Mouse (Mus musculus) intestine, embryonic 16.5 days (tissue): Measurements from ENCODE around the gene Cgrrf1. TPM values are rescaled to one million over a fixed set of nuclear protein-coding genes. Genes with fewer than 3 reads are reported as not detected.

ENCODE experiments used
- ATAC-seq: fragments of 200-750 bp; cut with Nextera tagmentation; 2 replicates; pipeline ENCODE4 v1.8.0; 2017; ENCODE audit warnings: moderate TSS enrichment, moderate library complexity
- H3K27ac ChIP-seq: fragments of 300-500 bp; sonication (generic); 2 replicates; pipeline ENCODE4 v1.5.1; 2014; ENCODE audit warnings: mild to moderate bottlenecking, low read length
- H3K27me3 ChIP-seq: fragments of 300-500 bp; sonication (generic); replicated peaks from 2 replicates; pipeline ENCODE4 v1.6.1; 2014; ENCODE audit warnings: low read length, control low read depth, mixed read lengths; ENCODE audit not compliant: control insufficient read depth, insufficient read depth
- H3K36me3 ChIP-seq: fragments of 300-500 bp; sonication (generic); 2 replicates; pipeline ENCODE4 v1.6.1; 2014; ENCODE audit warnings: low read length, control low read depth; ENCODE audit not compliant: control insufficient read depth, insufficient read depth
- H3K4me1 ChIP-seq: fragments of 300-500 bp; sonication (generic); 2 replicates; pipeline ENCODE4 v1.6.1; 2014; ENCODE audit warnings: low read length, control low read depth, mixed read lengths; ENCODE audit not compliant: control insufficient read depth, insufficient read depth
- H3K4me2 ChIP-seq: fragments of 300-500 bp; sonication (generic); 2 replicates; pipeline ENCODE4 v1.6.1; 2014; ENCODE audit warnings: low read depth, low read length, control low read depth
- H3K4me3 ChIP-seq: fragments of 300-500 bp; sonication (generic); 2 replicates; pipeline ENCODE4 v1.5.1; 2014; ENCODE audit warnings: mild to moderate bottlenecking, low read length
- H3K9ac ChIP-seq: fragments of 300-500 bp; sonication (generic); 2 replicates; pipeline ENCODE4 v1.6.1; 2014; ENCODE audit warnings: low read depth, low read length
- H3K9me3 ChIP-seq: fragments of 300-500 bp; sonication (generic); 2 replicates; pipeline ENCODE4 v1.6.1; 2016; ENCODE audit warnings: low read length, control low read depth; ENCODE audit not compliant: control insufficient read depth
- WGBS: fragments of 180-500 bp; shearing (Covaris S2); extraction: QIAGEN DNeasy Blood & Tissue Kit; methylation state at CpG from one replicate; pipeline ENCODE4 v1.1.7; 2014; 5-methylcytosine and 5-hydroxymethylcytosine counted together
- polyA plus RNA-seq: library from polyadenylated mRNA; unstranded; fragments of >200 nt; fragmentation: Nextera tagmentation; extraction: Ambion mirVana; gene quantifications from 2 replicates; pipeline ENCODE4 v1.2.1, GENCODE M21; 2015

The Cgrrf1 gene
- polyA plus RNA-seq, 1 experiment from 2014 or later: 24.0 TPM

- H3K27ac ChIP-seq: no peak overlapping the region
- H3K4me2 ChIP-seq: no peak overlapping the region
- H3K9ac ChIP-seq: no peak overlapping the region
- H3K9me3 ChIP-seq: no peaks in the 10 kb centered on the region
- WGBS: 84% methylated on average over 9 of the region's 9 CpGs
- 0 out of 2 replicates have a peak, but pooled peaks have one; percentile 31 for ATAC-seq
- H3K4me3 ChIP-seq: no peak overlapping the region
- H3K36me3 ChIP-seq: no peaks in the 10 kb centered on the region
- H3K27me3 ChIP-seq: no peaks in the 10 kb centered on the region
- H3K4me1 ChIP-seq: no peaks in the 10 kb centered on the region
Observed at GRCm38 (mm10) chr14:46902498-46903087, 70.7 kb downstream of the Cgrrf1 start.

Other genes starting within 250 kb of the Cgrrf1 start
- 53.8 and 61.1 TPM in 2 replicates for gene Cdkn3, start 71.6 kb upstream of the Cgrrf1 start, polyA plus RNA-seq
- 195 and 204 TPM in 2 replicates for gene Cnih1, start 43.7 kb upstream of the Cgrrf1 start, polyA plus RNA-seq
- gene Gmfb, start 9.9 kb upstream of the Cgrrf1 start, polyA plus RNA-seq: 47.5 and 51.2 TPM in 2 replicates
- gene Samd4, start 50.7 kb downstream of the Cgrrf1 start, polyA plus RNA-seq: 4.2 and 4.7 TPM in 2 replicates